Mouse (Mus musculus) CH12.LX (cell line): ENCODE results near the gene Gab1. TPM values are rescaled to one million over a fixed set of nuclear protein-coding genes. Genes with fewer than 3 reads are reported as not detected.

Experiments
- DNase-seq: peaks from one replicate; pipeline ENCODE4 v3.0.0-alpha.2; 2013; ENCODE audit errors: extremely low read depth
- H3K27ac ChIP-seq: 2 replicates; pipeline ENCODE4 v1.5.1; 2012; ENCODE audit warnings: low read depth, mild to moderate bottlenecking, control low read depth, moderate library complexity; ENCODE audit not compliant: insufficient read depth
- H3K27me3 ChIP-seq: replicated peaks from 2 replicates; pipeline ENCODE3; 2012; ENCODE audit warnings: inconsistent platforms
- H3K36me3 ChIP-seq, 2 experiments: replicated peaks in 1 of 2; 2 replicates each; pipeline versions ENCODE3 to v1.6.1; 2012; ENCODE audit warnings: inconsistent platforms in 1 of 2, low read length in 1 of 2, mild to moderate bottlenecking in 1 of 2, mixed read lengths in 1 of 2, moderate library complexity in 1 of 2; ENCODE audit not compliant: control insufficient read depth in 1 of 2, insufficient read depth in 1 of 2
- H3K4me1 ChIP-seq, 2 experiments: 2 replicates each; pipeline ENCODE4 v1.6.1; 2012; ENCODE audit warnings: inconsistent platforms in 1 of 2, moderate library complexity in 1 of 2; ENCODE audit not compliant: insufficient read depth in 2 of 2, control insufficient read depth in 1 of 2
- H3K4me2 ChIP-seq: 2 replicates; pipeline ENCODE4 v1.6.1; 2012; ENCODE audit warnings: low read depth, mild to moderate bottlenecking, control low read depth; ENCODE audit not compliant: poor library complexity, insufficient read depth, severe bottlenecking
- H3K4me3 ChIP-seq, 3 experiments: fragments of 150-350 bp in 1 of 3; sonication (generic) in 1 of 3; replicated peaks in 1 of 3; 2 replicates each; pipeline versions ENCODE3 to v1.5.1; 2011 to 2012; ENCODE audit warnings: low read depth in 2 of 3, low read length in 2 of 3, mild to moderate bottlenecking in 2 of 3, moderate library complexity in 2 of 3, control low read depth in 1 of 3, improper control_type of control experiment in 1 of 3, inconsistent platforms in 1 of 3, mixed read lengths in 1 of 3; ENCODE audit not compliant: poor library complexity in 1 of 3
- H3K79me2 ChIP-seq: replicated peaks from 2 replicates; pipeline ENCODE4 v1.6.1; 2012; ENCODE audit warnings: mild to moderate bottlenecking, moderate library complexity; ENCODE audit not compliant: control insufficient read depth, poor library complexity, insufficient read depth, severe bottlenecking; ENCODE audit errors: extremely low read depth
- H3K9ac ChIP-seq: 2 replicates; pipeline ENCODE4 v1.6.1; 2012; ENCODE audit warnings: low read depth, mild to moderate bottlenecking, control low read depth, moderate library complexity; ENCODE audit not compliant: insufficient read depth
- H3K9me3 ChIP-seq: replicated peaks from 2 replicates; pipeline ENCODE3; 2012; ENCODE audit warnings: low read length, inconsistent platforms, mixed read lengths
- BHLHE40 ChIP-seq: IDR thresholded peaks from 2 replicates; pipeline ENCODE4 v1.6.1; 2011; ENCODE audit warnings: mild to moderate bottlenecking, low read depth, low read length, improper control_type of control experiment
- CTCF ChIP-seq, 2 experiments: IDR thresholded peaks in 1 of 2; conservative IDR thresholded peaks in 1 of 2; 2 replicates each; pipeline ENCODE4 v1.5.1; 2011 to 2012; ENCODE audit warnings: low read depth in 2 of 2, low read length in 2 of 2, improper control_type of control experiment in 1 of 2, inconsistent platforms in 1 of 2, mild to moderate bottlenecking in 1 of 2, moderate library complexity in 1 of 2
- E2F4 ChIP-seq: IDR thresholded peaks from 2 replicates; pipeline ENCODE4 v1.6.1; 2011; ENCODE audit warnings: low read depth, low read length, improper control_type of control experiment; ENCODE audit not compliant: insufficient replicate concordance
- EP300 ChIP-seq: IDR thresholded peaks from 2 replicates; pipeline ENCODE4 v1.6.1; 2011; ENCODE audit warnings: low read length, improper control_type of control experiment
- ETS1 ChIP-seq: conservative IDR thresholded peaks from 2 replicates; pipeline ENCODE4 v1.6.1; 2012; ENCODE audit warnings: low read depth, mild to moderate bottlenecking, inconsistent platforms, low read length, improper control_type of control experiment, moderate library complexity
- GABPA ChIP-seq: IDR thresholded peaks from 2 replicates; pipeline ENCODE4 v1.6.1; 2012; ENCODE audit warnings: low read depth, low read length, improper control_type of control experiment, inconsistent platforms; ENCODE audit not compliant: insufficient replicate concordance
- JUN ChIP-seq: IDR thresholded peaks from 2 replicates; pipeline ENCODE4 v1.6.1; 2011; ENCODE audit warnings: low read depth, mild to moderate bottlenecking, low read length, improper control_type of control experiment, moderate library complexity; ENCODE audit not compliant: insufficient read depth
- MAFK ChIP-seq: IDR thresholded peaks from 2 replicates; pipeline ENCODE4 v1.6.1; 2011; ENCODE audit warnings: low read length, improper control_type of control experiment; ENCODE audit not compliant: insufficient replicate concordance
- MAX ChIP-seq: IDR thresholded peaks from 2 replicates; pipeline ENCODE4 v1.6.1; 2011; ENCODE audit warnings: low read length, improper control_type of control experiment
- MAZ ChIP-seq: IDR thresholded peaks from 2 replicates; pipeline ENCODE4 v1.6.1; 2012; ENCODE audit warnings: low read depth, mild to moderate bottlenecking, inconsistent platforms, low read length, improper control_type of control experiment, moderate library complexity
- MXI1 ChIP-seq: IDR thresholded peaks from 2 replicates; pipeline ENCODE4 v1.6.1; 2011; ENCODE audit warnings: mild to moderate bottlenecking, low read depth, low read length, improper control_type of control experiment
- NELFE ChIP-seq: IDR thresholded peaks from 2 replicates; pipeline ENCODE4 v1.6.1; 2011; ENCODE audit warnings: low read depth, low read length, improper control_type of control experiment
- PAX5 ChIP-seq: IDR thresholded peaks from 2 replicates; pipeline ENCODE4 v1.6.1; 2012; ENCODE audit warnings: low read length, inconsistent platforms, mixed read lengths
- POLR2A ChIP-seq: IDR thresholded peaks from 2 replicates; pipeline ENCODE4 v1.6.1; 2011; ENCODE audit warnings: low read depth, mild to moderate bottlenecking, improper control_type of control experiment, low read length
- POLR2AphosphoS2 ChIP-seq: IDR thresholded peaks from 2 replicates; pipeline ENCODE4 v1.6.1; 2011; ENCODE audit warnings: low read depth, low read length, improper control_type of control experiment
- RAD21 ChIP-seq: IDR thresholded peaks from 2 replicates; pipeline ENCODE4 v1.6.1; 2011; ENCODE audit warnings: low read depth, mild to moderate bottlenecking, low read length, improper control_type of control experiment, moderate library complexity
- RCOR1 ChIP-seq: conservative IDR thresholded peaks from 2 replicates; pipeline ENCODE4 v1.6.1; 2012; ENCODE audit warnings: low read depth, mild to moderate bottlenecking, inconsistent platforms, low read length, improper control_type of control experiment
- UBTF ChIP-seq: IDR thresholded peaks from 2 replicates; pipeline ENCODE4 v1.6.1; 2012; ENCODE audit warnings: low read depth, mild to moderate bottlenecking, inconsistent platforms, low read length, improper control_type of control experiment, moderate library complexity
- USF2 ChIP-seq: conservative IDR thresholded peaks from 2 replicates; pipeline ENCODE4 v1.6.1; 2011; ENCODE audit warnings: low read depth, low read length, improper control_type of control experiment
- ZC3H11A ChIP-seq: IDR thresholded peaks from 2 replicates; pipeline ENCODE4 v1.6.1; 2012; ENCODE audit warnings: low read depth, mild to moderate bottlenecking, inconsistent platforms, low read length, improper control_type of control experiment
- ZKSCAN1 ChIP-seq: IDR thresholded peaks from 2 replicates; pipeline ENCODE4 v1.6.1; 2012; ENCODE audit warnings: low read depth, inconsistent platforms, low read length, improper control_type of control experiment, borderline replicate concordance
- ZNF384 ChIP-seq: IDR thresholded peaks from 2 replicates; pipeline ENCODE4 v1.6.1; 2012; ENCODE audit warnings: low read depth, low read length, improper control_type of control experiment, inconsistent platforms
- dilution Hi-C: fragments of 300-500 bp; cut with MboI; formaldehyde crosslinking; loops from 2 replicates; pipeline ENCODE4 v1.14.3; 2020; ENCODE audit warnings: low sequenced_read_pairs; ENCODE audit not compliant: extremely low pct_unique_long_range_greater_than_20kb, extremely low pct_ligation_motif_present
- in situ Hi-C: fragments of 300-500 bp; cut with MboI; formaldehyde crosslinking; loops from 3 replicates; pipeline ENCODE4 v1.14.3; 2019; ENCODE audit warnings: low sequenced_read_pairs, low pct_ligation_motif_present, low pct_unique_long_range_greater_than_20kb, mixed read lengths
- polyA plus RNA-seq: library from polyadenylated mRNA; unstranded; fragments of >175 nt; gene quantifications from 2 replicates; pipeline ENCODE4 v1.2.1, GENCODE M21; 2012; ENCODE audit warnings: low read depth; ENCODE audit not compliant: insufficient read length
- total RNA-seq, 2 experiments: library from RNA; depleted of rRNA; stranded (reverse); fragments of 300-350 nt in 1 of 2; fragments of >200 nt in 1 of 2; gene quantifications; 2 replicates each; pipeline ENCODE4 v1.2.3; 2012 to 2014

Gab1 gene
- total and polyA plus RNA-seq, 3 experiments: 0.08 TPM; not detected in 2

DNA sequence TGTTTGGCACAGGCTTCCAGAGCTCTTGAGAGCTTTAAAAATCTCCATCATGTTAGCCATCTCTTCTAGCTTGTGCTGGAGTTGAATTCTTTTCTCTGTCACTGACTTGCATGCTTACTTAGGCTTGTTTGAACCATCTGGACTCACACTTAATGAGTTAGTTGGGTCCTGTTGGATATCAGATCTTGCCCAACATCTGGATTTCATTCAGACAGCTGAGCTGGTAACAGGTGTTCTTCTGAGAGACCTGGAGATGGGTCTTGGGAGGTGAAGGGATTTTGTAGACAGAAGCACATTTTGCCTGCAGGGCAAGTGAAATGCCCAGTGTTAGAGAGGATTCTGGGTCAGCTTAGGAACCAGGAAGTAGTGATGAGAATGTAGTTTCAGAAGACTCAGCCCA is 19.0 kb upstream of the Gab1 start:
- Histone ChIP-seq H3K4me1 (no peaks in the 10 kb centered on the region; a peak in 1 of 4 replicates), H3K36me3 (no peaks in the 10 kb centered on the region), H3K4me2 (no peak overlapping the region), H3K79me2 (no peaks in the 10 kb centered on the region), H3K4me3 (no peak overlapping the region), H3K9me3 (no peaks in the 10 kb centered on the region), H3K27me3 (no peaks in the 10 kb centered on the region), H3K9ac (no peak overlapping the region), H3K27ac (no peak overlapping the region)
- no peak for DNase-seq
- dilution Hi-C loops: no loop called here
- in situ Hi-C loops: no loop called here
- TF ChIP-seq CTCF (conservative IDR thresholded peaks at IDR 0.05 in 1 of 2, IDR thresholded peaks at IDR 0.05 in 1 of 2; ENCODE audit: low read depth in 2 of 2, low read length in 2 of 2) (no peak), RAD21 (no peak), MAFK (no peak), POLR2AphosphoS2 (no peak), PAX5 (no peak)

DNA sequence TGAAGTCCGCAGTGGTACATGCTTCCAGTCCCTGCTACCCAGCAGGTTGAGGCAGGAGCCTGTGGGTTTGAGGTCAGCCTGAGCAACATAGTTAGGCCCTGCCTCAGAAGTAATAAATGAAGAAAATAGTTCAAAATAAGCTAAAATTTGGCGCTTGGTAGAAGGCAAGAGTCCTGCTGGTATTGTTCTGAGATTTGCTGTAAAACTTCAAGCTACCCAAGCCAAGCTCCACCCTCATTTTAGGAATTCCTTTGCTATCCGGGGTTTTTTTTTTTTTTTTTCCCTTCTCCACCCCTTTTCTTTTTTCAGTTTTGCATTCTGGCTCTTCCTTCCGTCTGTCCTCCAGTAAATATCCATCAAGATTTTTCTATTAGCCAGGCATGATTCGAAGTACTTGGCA is 15.7 kb upstream of the Gab1 start:
- Histone ChIP-seq H3K9ac (no peak overlapping the region), H3K9me3 (no peaks in the 10 kb centered on the region), H3K4me2 (no peak overlapping the region), H3K79me2 (no peaks in the 10 kb centered on the region), H3K4me1 (peaks cover 0 to 6% of the 10 kb centered on the region in 2 experiments; a peak in 3 of 4 replicates), H3K27ac (no peak overlapping the region), H3K4me3 (no peak overlapping the region), H3K36me3 (no peaks in the 10 kb centered on the region), H3K27me3 (no peaks in the 10 kb centered on the region)
- DNase-seq: no peak
- in situ Hi-C loops (no loop called here), dilution Hi-C loops (no loop called here)
- TF ChIP-seq ZNF384 (no peak), POLR2A (no peak), NELFE (no peak), EP300 (no peak), MXI1 (no peak), ETS1 (no peak)

DNA sequence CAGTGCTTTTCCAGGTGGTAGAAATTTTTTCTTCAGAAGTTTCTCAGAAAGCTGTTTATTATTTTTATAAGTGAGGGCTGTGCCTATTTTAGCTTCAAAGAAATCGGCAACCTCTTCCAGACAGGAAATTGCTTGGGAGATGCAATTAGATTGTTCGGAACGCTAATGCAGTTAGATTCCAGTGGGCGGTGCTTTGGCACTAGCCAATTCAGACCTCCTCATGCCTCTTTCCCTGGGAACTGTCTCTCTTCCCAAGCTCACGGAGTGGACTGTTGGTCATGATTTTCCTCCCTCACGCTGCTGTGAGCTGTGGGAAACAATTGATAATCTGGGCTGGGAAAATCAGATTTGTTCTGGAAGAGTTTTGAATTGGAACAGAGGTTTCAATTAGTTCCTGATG is 15.1 kb upstream of the Gab1 start:
- Histone ChIP-seq H3K27me3 (no peaks in the 10 kb centered on the region), H3K79me2 (no peaks in the 10 kb centered on the region), H3K4me3 (no peak overlapping the region), H3K36me3 (no peaks in the 10 kb centered on the region), H3K9me3 (no peaks in the 10 kb centered on the region), H3K4me1 (peaks cover 0 to 6% of the 10 kb centered on the region in 2 experiments; a peak in 3 of 4 replicates), H3K4me2 (no peak overlapping the region), H3K27ac (no peak overlapping the region), H3K9ac (no peak overlapping the region)
- dilution Hi-C loops: no loop called here
- in situ Hi-C loops: no loop called here
- no peak for TF ChIP-seq UBTF
- TF ChIP-seq USF2: no peak
- no peak for TF ChIP-seq POLR2AphosphoS2
- no peak for TF ChIP-seq GABPA
- TF ChIP-seq JUN: no peak
- TF ChIP-seq ZC3H11A: no peak
- no peak for TF ChIP-seq PAX5
- TF ChIP-seq MAFK: no peak
- no peak for TF ChIP-seq RAD21
- no peak for TF ChIP-seq ZKSCAN1
- no peak for TF ChIP-seq E2F4
- no peak for TF ChIP-seq BHLHE40
- TF ChIP-seq RCOR1: no peak
- TF ChIP-seq MAZ: no peak
- no peak for TF ChIP-seq EP300
- TF ChIP-seq MAX: no peak
- no peak for DNase-seq
